Mouse (Mus musculus) T-helper 17 cell (primary cell): ENCODE data around the gene Hibadh.

Source experiments
- in situ Hi-C, 2 experiments: fragments of 300-600 bp; cut with MboI, MseI; formaldehyde crosslinking; loops; 1 replicate in 1 of 2; 2 replicates in 1 of 2; pipeline ENCODE4 v1.15.1; 2025; ENCODE audit warnings: high pct_unique_total_duplicates in 2 of 2

The Hibadh gene

DNA sequence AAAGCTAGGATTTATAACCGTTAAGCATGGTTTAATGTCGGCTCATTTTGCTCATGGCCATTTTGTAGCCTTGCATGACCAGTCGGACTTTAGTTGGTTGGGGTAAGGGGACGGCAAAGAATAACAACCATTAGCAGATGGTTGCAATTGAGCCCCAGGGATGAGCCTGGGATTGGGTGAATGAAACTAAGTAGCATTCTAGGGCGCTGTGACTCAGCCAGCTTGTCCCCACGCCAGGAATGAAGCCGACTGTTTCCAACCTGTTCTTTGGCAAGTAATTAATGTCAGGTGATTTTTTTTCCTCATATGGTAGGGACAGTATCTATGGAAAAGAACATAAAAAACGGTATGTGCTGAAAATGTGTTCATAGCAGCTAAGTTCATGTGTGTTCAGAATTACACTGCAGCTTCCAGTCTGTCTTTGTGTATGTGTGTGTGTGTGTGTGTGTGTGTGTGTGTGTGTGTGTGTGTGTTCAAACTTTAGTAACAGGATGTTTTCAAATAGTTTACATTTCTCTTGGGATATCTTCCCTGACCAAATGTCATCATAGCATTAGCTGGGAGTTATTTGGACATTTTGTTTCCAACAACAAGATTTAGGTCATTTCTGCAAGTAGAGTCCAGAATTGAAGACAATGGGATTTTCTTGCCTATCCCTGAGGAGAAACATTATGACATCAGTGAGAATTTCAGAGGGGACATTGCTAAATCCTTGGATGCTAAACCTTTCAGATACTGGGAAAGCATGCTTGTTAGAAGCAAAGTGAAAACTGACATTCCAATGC lies 135.3 kb downstream of the Hibadh start:
- in situ Hi-C loops: no loop called here

GRCm38 (mm10) chr6:52502986-52503385 lies 137.2 kb downstream of the Hibadh start:
- in situ Hi-C loops: no loop called here

GRCm38 (mm10) chr6:52501479-52501878 lies 138.7 kb downstream of the Hibadh start:
- in situ Hi-C loops: no loop called here
